Mouse (Mus musculus): ENCODE measurements around the gene Pola2.

- TF ChIP-seq CTCF (IDR thresholded peaks at IDR 0.05; ENCODE audit: low read depth) (no peak), EP300 (IDR thresholded peaks at IDR 0.05; ENCODE audit: low read depth) (no peak)
Observed at GRCm38 (mm10) chr19:5943404-5943803, 20.6 kb downstream of the Pola2 start.

Data from liver, embryonic 14.5 days (tissue).